Mouse (Mus musculus): ENCODE results near the gene Dpysl5. TPM values are rescaled to one million over a fixed set of nuclear protein-coding genes. Genes with fewer than 3 reads are reported as not detected.
A peak's percentile ranks its signal among the peaks of the same experiment; 100 is the strongest.

Gene Dpysl5
- polyA plus RNA-seq, 1 experiment from 2014 or later: 136 TPM

DNA sequence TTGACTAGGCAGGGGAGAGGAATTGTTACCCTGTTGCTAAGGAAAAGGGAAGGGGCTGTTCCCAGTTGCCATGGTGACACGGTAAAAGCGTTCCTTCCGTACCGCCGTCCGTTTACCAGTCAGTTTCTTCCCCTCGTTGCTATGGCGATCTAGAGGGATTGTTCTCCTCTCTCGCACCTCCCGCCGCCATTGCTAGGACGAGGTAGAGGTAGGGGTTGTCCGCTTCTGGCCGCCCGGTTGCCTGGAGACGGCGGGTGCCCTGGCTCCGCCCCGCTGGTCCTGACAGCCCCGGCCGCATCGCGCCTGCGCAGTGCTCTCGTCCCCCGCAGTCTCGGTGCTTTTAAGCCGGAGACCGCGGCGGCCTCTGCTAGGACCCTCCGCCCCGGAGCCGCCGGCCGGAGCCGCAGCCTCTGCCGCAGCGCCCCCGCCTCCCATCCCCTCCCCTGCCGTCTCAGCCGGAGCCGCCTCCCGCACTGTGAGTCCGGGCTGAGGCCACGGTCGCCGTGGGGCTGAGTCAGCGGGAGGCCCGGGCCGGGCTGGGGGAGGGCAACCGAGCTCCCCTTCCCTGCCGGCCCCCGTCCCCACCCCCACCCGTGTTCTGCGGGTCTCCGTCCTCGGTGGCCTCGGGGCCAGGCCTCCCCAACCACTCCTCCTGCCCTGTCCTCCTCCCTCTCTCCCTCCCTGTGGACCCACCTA, 103.2 kb downstream of the Dpysl5 start, which contains the start of gene Mapre3:
Mapre3 (plus strand) TSS at position 218 of the 696 bp plus-strand sequence.
- Histone ChIP-seq H3K4me2 (replicated peaks) (peak within 1 kb of the TSS; percentile 81), H3K4me3 (peak within 1 kb of the TSS; percentile 79), H3K9ac (replicated peaks) (peak within 1 kb of the TSS; percentile 86), H3K36me3 (0 out of 2 replicates have a peak, but pooled peaks cover 3% of the 10 kb centered on the region), H3K27ac (replicated peaks) (peak within 1 kb of the TSS; percentile 93), H3K9me3 (no peaks in the 10 kb centered on the region), H3K27me3 (0 out of 2 replicates have a peak, but pooled peaks cover 6% of the 10 kb centered on the region), H3K4me1 (peaks cover 37% of the 10 kb centered on the region)
- peak; percentile 98 for ATAC-seq (ENCODE audit: low FRiP score, low read depth)
- under 1% methylated on average over 59 of the region's 59 CpGs for WGBS

DNA sequence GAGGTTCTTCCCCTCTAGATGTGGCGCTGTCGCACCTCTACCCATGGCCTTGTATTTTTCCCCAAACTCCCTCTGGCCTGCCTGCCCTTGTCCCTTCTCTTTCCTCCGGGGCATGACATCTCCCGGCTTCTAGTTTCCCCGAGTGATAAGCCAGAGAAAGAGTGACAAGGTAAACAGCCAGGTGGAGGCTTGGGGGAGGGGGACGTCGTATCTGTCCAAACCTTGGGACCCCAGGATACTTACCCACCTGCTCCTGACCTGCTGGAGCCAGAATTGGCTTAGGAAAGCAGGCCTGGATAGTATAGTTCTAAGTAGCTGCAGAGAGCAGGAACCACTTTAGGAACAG, 103.7 kb downstream of the Dpysl5 start:
- peaks cover 37% of the 10 kb centered on the region for H3K4me1 ChIP-seq
- H3K36me3 ChIP-seq: 0 out of 2 replicates have a peak, but pooled peaks cover 3% of the 10 kb centered on the region
- 0 out of 2 replicates have a peak, but pooled peaks cover 6% of the 10 kb centered on the region for H3K27me3 ChIP-seq
- H3K4me2 ChIP-seq (replicated peaks): peak overlapping the region; percentile 81
- peak overlapping the region; percentile 79 for H3K4me3 ChIP-seq
- H3K27ac ChIP-seq (replicated peaks): peak overlapping the region; percentile 93
- peak overlapping the region; percentile 86 for H3K9ac ChIP-seq (replicated peaks)
- H3K9me3 ChIP-seq: no peaks in the 10 kb centered on the region
- 2% methylated on average over 7 of the region's 7 CpGs for WGBS
- 0 out of 2 replicates have a peak, but pooled peaks have one; percentile 3 for ATAC-seq (ENCODE audit: low FRiP score, low read depth)

DNA sequence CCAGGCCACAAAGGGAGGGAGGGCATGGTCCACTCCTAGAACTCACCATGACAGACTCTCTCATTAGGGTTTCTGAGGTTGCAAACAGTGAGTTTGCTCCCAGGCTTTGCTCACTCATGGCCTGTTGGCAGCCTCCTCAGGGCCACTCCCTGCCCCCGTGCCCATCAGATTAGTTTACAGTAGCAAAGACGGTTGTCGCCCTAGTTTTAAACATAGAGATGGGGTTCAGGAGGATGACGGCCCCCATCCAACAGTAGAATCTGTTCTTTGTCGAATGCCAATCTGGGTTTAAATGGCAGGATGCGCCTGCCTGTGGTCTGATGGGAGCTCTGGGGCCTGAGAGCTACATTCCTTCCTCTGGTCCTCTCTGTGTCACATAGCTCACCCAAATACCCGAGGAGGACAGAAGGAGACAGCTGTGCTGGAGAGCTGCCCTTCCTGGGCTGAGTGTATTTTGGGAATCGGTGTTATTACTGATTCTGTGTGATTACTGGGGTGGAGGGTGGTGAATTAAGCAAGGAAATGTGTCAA, 105.0 kb downstream of the Dpysl5 start:
- Histone ChIP-seq H3K36me3 (0 out of 2 replicates have a peak, but pooled peaks cover 3% of the 10 kb centered on the region), H3K27ac (replicated peaks) (no peak overlapping the region; the same call in 1 of the 2 replicates), H3K9me3 (no peaks in the 10 kb centered on the region), H3K9ac (replicated peaks) (peak overlapping the region; percentile 37), H3K4me1 (peaks cover 37% of the 10 kb centered on the region), H3K4me3 (peak overlapping the region; percentile 22), H3K4me2 (replicated peaks) (peak overlapping the region; percentile 81), H3K27me3 (0 out of 2 replicates have a peak, but pooled peaks cover 6% of the 10 kb centered on the region)
- ATAC-seq (ENCODE audit: low FRiP score, low read depth): no peak
- 71% methylated on average over 8 of the region's 8 CpGs for WGBS

DNA sequence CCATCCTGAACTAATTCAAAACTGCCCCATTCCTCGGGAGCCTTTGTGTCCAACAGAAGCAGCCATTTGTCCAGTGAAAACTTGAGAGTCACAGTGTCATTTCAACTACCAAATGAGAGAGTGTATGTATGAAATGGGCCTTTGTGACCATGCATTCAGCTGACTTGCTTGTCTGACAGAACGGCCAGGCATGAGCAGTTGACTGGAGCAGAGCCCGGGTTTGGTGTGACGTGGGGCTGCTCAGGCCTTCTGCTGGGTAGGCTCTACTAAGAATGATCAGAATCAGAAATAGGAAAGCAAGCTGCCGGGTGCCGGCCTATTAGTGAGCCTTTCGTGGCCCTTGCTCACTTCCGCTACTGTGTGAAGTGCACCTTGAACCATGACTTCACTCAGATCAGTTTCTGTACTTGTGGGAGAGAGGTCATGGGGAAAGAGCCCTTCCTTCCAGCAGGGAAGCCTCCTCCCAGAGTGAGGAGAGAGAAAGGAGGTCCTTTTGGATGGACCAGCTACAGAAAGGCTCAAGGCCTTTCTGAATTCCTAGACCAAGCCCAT, 107.5 kb downstream of the Dpysl5 start:
- H3K4me2 ChIP-seq (replicated peaks): no peak overlapping the region
- no peak overlapping the region for H3K27ac ChIP-seq (replicated peaks)
- H3K9me3 ChIP-seq: no peaks in the 10 kb centered on the region
- H3K4me3 ChIP-seq: no peak overlapping the region
- H3K36me3 ChIP-seq: 0 out of 2 replicates have a peak, but pooled peaks cover 3% of the 10 kb centered on the region
- ATAC-seq (ENCODE audit: low FRiP score, low read depth): no peak
- H3K27me3 ChIP-seq: no peaks in the 10 kb centered on the region
- WGBS: 90% methylated on average over 8 of the region's 8 CpGs
- no peak overlapping the region for H3K9ac ChIP-seq (replicated peaks)
- H3K4me1 ChIP-seq: peaks cover 35% of the 10 kb centered on the region

DNA sequence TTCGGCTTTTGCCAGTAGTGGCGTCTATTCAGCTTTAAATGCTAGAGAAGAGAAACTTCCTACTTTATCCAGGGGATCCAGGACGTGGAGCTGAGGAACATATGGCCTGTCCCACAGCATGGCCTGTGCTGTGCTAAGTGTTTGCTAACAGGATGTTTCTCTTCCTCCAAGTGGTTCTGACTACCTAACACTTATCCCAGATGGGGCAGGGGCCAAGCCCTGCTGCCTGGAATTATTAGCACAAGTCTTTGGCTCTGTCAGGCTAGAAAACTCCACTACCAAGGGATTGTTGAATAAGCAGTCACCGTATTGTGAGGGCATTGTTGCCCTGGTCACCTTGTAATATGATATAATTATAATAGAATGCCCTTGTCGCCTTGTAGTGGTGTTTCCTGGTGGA, 111.3 kb downstream of the Dpysl5 start:
- 90% methylated on average over 5 of the region's 5 CpGs for WGBS
- no peak for ATAC-seq (ENCODE audit: low FRiP score, low read depth)

DNA sequence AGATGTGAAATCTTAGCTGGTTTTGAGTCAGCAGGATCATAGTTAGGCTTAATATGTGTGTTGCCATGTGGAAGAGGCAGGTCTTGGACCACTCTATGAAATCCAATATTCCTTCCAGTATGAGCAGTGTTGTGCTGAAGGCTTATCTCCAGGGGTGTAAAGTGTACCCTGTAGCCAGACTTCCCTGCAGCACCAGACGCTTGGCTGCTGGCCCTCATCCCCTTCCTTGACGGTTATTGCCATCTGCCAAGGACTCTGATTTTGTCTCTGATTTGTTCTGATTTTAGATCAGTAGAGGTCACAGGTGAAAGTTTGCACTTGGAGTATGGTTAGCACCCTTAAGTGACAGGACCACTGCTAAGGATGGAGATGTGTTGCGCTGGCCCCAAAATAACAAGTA, 111.7 kb downstream of the Dpysl5 start:
- H3K9ac ChIP-seq (replicated peaks): no peak overlapping the region
- H3K27me3 ChIP-seq: no peaks in the 10 kb centered on the region
- WGBS: 94% methylated on average over 3 of the region's 3 CpGs
- H3K27ac ChIP-seq (replicated peaks): no peak overlapping the region
- peaks cover 28% of the 10 kb centered on the region for H3K4me1 ChIP-seq
- no peaks in the 10 kb centered on the region for H3K9me3 ChIP-seq
- ATAC-seq (ENCODE audit: low FRiP score, low read depth): no peak
- H3K4me2 ChIP-seq (replicated peaks): no peak overlapping the region
- no peak overlapping the region for H3K4me3 ChIP-seq
- H3K36me3 ChIP-seq: no peaks in the 10 kb centered on the region

More for the DNA sequence above, 111.3 kb downstream of the Dpysl5 start:
- Histone ChIP-seq H3K9ac (replicated peaks) (no peak overlapping the region), H3K4me2 (replicated peaks) (no peak overlapping the region), H3K27me3 (no peaks in the 10 kb centered on the region), H3K27ac (replicated peaks) (no peak overlapping the region), H3K4me1 (peaks cover 28% of the 10 kb centered on the region), H3K9me3 (no peaks in the 10 kb centered on the region), H3K36me3 (0 out of 2 replicates have a peak, but pooled peaks cover 3% of the 10 kb centered on the region), H3K4me3 (no peak overlapping the region)

DNA sequence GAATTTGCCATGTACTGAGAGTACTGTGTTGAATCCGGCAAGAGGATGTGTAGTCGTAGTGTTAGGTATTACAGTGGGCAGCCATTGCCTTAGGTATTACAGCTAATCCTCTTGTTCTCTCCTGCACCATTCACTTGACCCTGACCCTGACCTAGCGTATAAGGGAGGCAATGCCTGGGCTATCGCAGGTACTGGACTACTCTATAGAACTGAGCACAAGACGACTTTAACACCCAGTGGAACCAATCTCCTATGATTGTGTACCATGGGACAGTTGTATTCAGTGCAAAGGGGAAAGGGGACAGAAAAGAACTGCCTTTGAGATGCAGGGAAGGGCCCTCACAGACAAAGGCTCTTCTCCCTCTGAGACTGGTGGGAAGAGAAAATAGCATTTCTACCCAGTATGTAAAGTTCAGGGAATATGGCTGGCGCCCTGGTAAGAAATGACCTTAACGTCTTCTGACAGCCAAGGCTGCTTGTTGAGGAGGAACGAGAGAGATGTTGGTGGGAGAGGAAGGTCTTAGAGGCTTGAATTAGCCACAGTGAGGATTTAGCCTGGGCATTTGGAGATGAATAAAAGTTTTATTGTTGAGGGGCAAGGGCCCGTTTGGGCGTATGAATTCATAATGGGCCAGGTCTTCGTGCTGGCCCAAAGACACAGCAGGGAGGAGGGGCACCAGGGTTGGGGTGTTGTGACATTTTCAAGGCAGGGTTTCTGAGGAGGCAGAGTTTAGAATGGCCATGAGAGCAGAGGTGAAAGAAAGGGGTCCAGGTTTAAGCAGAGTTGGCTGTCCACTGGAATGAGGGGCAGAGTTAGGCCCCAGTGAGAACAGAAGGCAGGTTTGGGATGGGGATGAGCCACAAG, 113.0 kb downstream of the Dpysl5 start:
- H3K9ac ChIP-seq (replicated peaks): no peak overlapping the region
- H3K4me3 ChIP-seq: no peak overlapping the region
- H3K27me3 ChIP-seq: no peaks in the 10 kb centered on the region
- no peaks in the 10 kb centered on the region for H3K36me3 ChIP-seq
- 33% methylated on average over 11 of the region's 11 CpGs for WGBS
- H3K27ac ChIP-seq (replicated peaks): peak overlapping the region; percentile 70
- H3K4me1 ChIP-seq: peaks cover 23% of the 10 kb centered on the region
- H3K9me3 ChIP-seq: no peaks in the 10 kb centered on the region
- 0 out of 2 replicates have a peak overlapping the region, but pooled peaks have one; percentile 4 for H3K4me2 ChIP-seq (replicated peaks)
- ATAC-seq (ENCODE audit: low FRiP score, low read depth): peak; percentile 70

DNA sequence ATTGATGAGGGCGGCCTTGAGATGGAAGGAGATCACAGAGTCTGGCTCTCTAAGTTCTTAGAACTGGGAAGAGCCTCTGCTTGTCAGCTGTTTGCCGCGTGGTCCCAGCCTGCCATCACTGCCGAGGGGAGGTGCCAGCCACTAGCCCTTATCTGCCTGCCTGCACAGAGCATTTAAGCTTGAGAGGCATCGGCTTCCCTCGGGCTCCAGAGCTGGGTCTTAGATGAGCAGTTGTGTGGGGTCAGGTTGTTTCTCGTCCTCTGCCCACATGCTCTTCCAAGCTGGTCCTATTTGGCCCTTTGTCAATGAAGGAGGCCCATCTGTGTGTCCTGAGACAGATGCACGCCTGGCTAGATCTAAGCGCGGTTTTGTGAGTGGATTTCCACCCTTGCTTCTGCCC, 113.8 kb downstream of the Dpysl5 start:
- ATAC-seq (ENCODE audit: low FRiP score, low read depth): peak; percentile 51; the same call in 1 of the 2 replicates
- Histone ChIP-seq H3K36me3 (no peaks in the 10 kb centered on the region), H3K27ac (replicated peaks) (peak overlapping the region; percentile 70), H3K9ac (replicated peaks) (no peak overlapping the region), H3K27me3 (no peaks in the 10 kb centered on the region), H3K4me3 (no peak overlapping the region), H3K4me1 (peaks cover 23% of the 10 kb centered on the region), H3K4me2 (replicated peaks) (no peak overlapping the region), H3K9me3 (no peaks in the 10 kb centered on the region)
- WGBS: 46% methylated on average over 10 of the region's 10 CpGs

DNA sequence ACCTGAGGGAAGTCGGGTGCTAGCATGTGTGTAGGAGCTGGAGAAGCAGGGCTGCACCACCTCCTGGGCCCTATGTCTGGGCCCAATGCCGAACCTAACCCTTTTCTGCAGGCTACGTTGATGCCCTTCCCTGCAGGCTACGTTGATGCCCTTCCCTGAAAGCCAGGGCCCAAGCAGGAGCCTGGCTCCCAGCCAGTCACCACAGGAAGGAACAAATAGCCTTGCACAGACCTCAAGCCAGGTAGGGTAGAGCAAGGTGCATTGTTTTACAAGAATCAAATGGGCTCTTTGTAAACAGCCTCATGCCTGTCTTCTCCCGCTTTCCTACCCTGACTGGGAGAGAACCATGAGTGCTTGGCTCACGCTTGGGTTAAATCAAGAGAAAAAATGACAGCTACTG, 114.5 kb downstream of the Dpysl5 start:
- Histone ChIP-seq H3K27me3 (no peaks in the 10 kb centered on the region), H3K36me3 (no peaks in the 10 kb centered on the region), H3K4me1 (peaks cover 23% of the 10 kb centered on the region), H3K9me3 (no peaks in the 10 kb centered on the region), H3K9ac (replicated peaks) (no peak overlapping the region), H3K4me3 (no peak overlapping the region), H3K27ac (replicated peaks) (0 out of 2 replicates have a peak overlapping the region, but pooled peaks have one; percentile 70), H3K4me2 (replicated peaks) (no peak overlapping the region)
- ATAC-seq (ENCODE audit: low FRiP score, low read depth): no peak
- 68% methylated on average over 6 of the region's 6 CpGs for whole genome bisulfite sequencing

DNA sequence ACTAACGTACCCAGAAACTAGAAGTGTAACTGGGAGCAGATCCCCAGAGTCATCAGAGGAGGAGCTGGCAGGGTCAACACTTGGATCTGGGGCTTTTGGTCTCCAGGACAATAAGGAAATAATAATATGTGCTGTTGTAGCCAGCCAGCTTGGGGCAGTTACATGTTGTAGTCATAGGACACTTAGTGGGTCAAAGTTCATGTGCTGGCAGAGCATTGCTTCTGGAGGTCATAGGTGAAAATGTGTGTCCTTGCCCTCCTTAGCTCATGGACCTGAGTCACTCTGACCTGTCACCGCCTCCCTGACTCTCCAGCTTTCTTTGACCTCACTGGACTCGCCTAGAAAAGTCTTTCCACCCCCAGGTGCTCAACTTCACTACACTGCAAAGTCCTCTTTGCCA, 122.1 kb downstream of the Dpysl5 start:
- no peak overlapping the region for H3K27ac ChIP-seq (replicated peaks)
- 89% methylated on average over 3 of the region's 3 CpGs for WGBS
- H3K36me3 ChIP-seq: peaks cover 15% of the 10 kb centered on the region
- no peaks in the 10 kb centered on the region for H3K27me3 ChIP-seq
- H3K9ac ChIP-seq (replicated peaks): no peak overlapping the region
- no peaks in the 10 kb centered on the region for H3K4me1 ChIP-seq
- 0 out of 2 replicates have a peak, but pooled peaks cover 3% of the 10 kb centered on the region for H3K9me3 ChIP-seq
- H3K4me2 ChIP-seq (replicated peaks): no peak overlapping the region
- H3K4me3 ChIP-seq: no peak overlapping the region
- no peak for ATAC-seq (ENCODE audit: low FRiP score, low read depth)

DNA sequence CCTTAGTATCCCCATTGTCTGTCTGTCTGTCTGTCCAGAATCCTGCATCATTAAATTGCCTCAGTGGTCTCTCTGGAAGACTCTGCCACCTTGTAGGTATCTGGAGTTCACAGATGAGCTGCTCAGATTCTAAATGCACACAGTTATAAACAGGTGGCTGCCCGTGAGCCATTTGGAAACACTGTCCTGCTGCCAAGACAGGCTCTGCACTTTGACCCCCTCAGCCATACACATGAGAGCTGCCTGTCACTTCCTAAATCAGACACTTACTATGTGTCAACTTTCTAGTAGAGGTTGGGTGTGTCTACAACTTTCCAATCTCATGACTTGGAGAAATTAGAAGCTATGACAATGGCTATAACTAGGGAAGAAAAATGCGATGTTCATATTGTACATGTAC, 128.4 kb downstream of the Dpysl5 start:
- WGBS: 97% methylated on average over 2 of the region's 2 CpGs

More for the DNA sequence above, 128.4 kb downstream of the Dpysl5 start:
- Histone ChIP-seq H3K27me3 (no peaks in the 10 kb centered on the region), H3K27ac (replicated peaks) (no peak overlapping the region), H3K9me3 (0 out of 2 replicates have a peak, but pooled peaks cover 3% of the 10 kb centered on the region), H3K9ac (replicated peaks) (no peak overlapping the region), H3K4me2 (replicated peaks) (no peak overlapping the region), H3K4me3 (no peak overlapping the region), H3K36me3 (peaks cover 18% of the 10 kb centered on the region), H3K4me1 (no peaks in the 10 kb centered on the region)
- ATAC-seq (ENCODE audit: low FRiP score, low read depth): no peak

Measured in midbrain, embryonic 12.5 days (tissue).